Mouse (Mus musculus): ENCODE measurements around the gene Picalm. TPM values are rescaled to one million over a fixed set of nuclear protein-coding genes. Genes with fewer than 3 reads are reported as not detected.

Picalm gene
- polyA plus RNA-seq, 1 experiment from 2014 or later = 40.7 TPM

DNA sequence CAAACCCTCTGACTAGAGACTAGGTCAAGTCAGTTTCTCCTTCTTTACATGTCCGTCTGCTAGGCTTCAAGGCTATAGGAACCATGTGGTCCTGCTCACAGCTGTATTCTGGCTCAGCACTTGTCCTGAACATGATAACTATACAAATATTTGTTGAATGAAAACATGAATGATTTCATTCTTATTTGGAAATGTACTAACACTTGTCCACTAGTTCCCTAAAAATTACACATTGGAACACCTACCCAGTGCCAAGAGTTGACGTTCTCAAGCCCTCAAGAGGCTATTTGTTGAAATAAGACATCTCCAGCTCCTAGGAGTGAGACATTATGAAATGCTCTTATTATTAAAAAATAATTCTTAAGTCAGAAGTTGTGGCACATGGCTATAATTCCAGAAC, 128.7 kb downstream of the Picalm start:
- WGBS = 83% methylated on average over 2 of the region's 2 CpGs
- Histone ChIP-seq H3K9me3 (replicated peaks) (no peaks in the 10 kb centered on the region), H3K4me2 (no peak overlapping the region), H3K27me3 (replicated peaks) (no peaks in the 10 kb centered on the region), H3K27ac (ENCODE audit: poor library complexity, severe bottlenecking) (no peak overlapping the region), H3K4me1 (replicated peaks) (no peaks in the 10 kb centered on the region), H3K4me3 (no peak overlapping the region), H3K9ac (no peak overlapping the region), H3K36me3 (no peaks in the 10 kb centered on the region)
- no peak for ATAC-seq (ENCODE audit: insufficient number of reproducible peaks, low FRiP score)

DNA sequence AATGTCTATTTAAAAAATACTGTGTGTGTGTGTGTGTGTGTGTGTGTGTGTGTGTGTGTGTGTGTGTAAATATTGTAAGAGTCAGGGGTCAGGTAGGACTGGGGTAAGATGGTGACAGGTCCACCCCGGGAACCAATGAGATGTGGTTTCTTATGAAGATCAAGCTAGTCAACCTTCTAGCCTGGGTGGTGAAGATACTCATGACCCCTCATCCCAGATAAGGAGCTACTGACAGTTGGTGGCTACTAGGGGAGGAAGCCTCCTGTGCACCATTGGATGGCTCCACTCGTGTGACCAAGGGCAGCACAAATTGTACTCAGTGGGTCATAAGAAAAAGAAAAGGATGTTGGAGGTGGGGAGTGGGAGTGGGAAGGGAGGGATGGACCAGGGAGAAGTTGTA, 129.9 kb downstream of the Picalm start:
- H3K36me3 ChIP-seq = no peaks in the 10 kb centered on the region
- 83% methylated on average over 2 of the region's 2 CpGs for WGBS
- no peak overlapping the region for H3K9ac ChIP-seq
- ATAC-seq (ENCODE audit: insufficient number of reproducible peaks, low FRiP score) = no peak
- no peak overlapping the region for H3K4me2 ChIP-seq
- no peaks in the 10 kb centered on the region for H3K4me1 ChIP-seq (replicated peaks)
- H3K27me3 ChIP-seq (replicated peaks) = no peaks in the 10 kb centered on the region
- no peak overlapping the region for H3K4me3 ChIP-seq
- H3K9me3 ChIP-seq (replicated peaks) = no peaks in the 10 kb centered on the region
- H3K27ac ChIP-seq (ENCODE audit: poor library complexity, severe bottlenecking) = no peak overlapping the region

DNA sequence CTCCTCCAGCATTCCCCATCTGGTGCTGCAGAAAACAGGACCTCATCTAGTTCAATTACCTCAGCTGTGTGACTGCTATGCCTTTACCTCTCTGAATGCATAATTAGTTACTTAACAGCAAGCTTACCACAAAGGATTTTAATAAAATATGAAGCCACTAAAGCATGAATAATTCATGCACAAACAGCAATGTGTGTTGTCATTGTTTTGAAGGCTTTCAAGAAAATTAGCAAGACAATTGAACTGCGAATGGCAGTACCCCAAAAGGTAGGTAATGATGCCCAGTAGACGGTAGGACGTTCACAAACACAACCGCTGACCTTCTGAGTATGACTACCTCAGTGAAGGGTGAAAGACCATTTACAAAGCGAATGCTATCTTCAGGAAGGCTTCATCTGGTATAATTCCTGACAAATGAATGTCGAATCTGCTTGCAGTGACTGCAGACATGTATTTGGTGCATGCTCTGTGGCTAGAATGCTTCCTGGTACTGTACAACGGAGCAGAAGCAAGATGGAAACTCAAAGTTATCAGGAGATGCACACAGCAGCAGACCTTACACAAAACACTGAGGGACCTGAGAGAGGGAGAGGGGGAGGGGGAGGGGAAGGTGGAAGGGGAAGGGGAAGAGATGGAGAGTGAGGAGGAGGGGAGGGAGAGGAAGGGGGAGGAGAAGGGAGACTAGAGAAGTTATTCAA, 132.0 kb downstream of the Picalm start:
- no peak overlapping the region for H3K27ac ChIP-seq (ENCODE audit: poor library complexity, severe bottlenecking)
- H3K4me3 ChIP-seq = no peak overlapping the region
- H3K4me1 ChIP-seq (replicated peaks) = no peaks in the 10 kb centered on the region; the same call in 1 of the 2 replicates
- 0 out of 2 replicates have a peak overlapping the region, but pooled peaks have one; percentile 7 for H3K4me2 ChIP-seq
- no peaks in the 10 kb centered on the region for H3K9me3 ChIP-seq (replicated peaks)
- H3K27me3 ChIP-seq (replicated peaks) = no peaks in the 10 kb centered on the region
- H3K36me3 ChIP-seq = no peaks in the 10 kb centered on the region
- no peak for ATAC-seq (ENCODE audit: insufficient number of reproducible peaks, low FRiP score)
- 35% methylated on average over 7 of the region's 7 CpGs for WGBS
- no peak overlapping the region for H3K9ac ChIP-seq

Other genes with a start within 250 kb of the Picalm start
- 0.06 TPM in 1 of 2 replicates, not detected in the other for gene Ccdc81, start 226.6 kb upstream of the Picalm start, polyA plus RNA-seq (2016; fragmentation: Nextera tagmentation; extraction: Ambion mirVana)
- gene Hikeshi, start 189.0 kb upstream of the Picalm start, polyA plus RNA-seq (2016; fragmentation: Nextera tagmentation; extraction: Ambion mirVana) = 112 TPM in 2 replicates
- 51.3 and 51.9 TPM in 2 replicates for gene Eed, start 149.2 kb upstream of the Picalm start, polyA plus RNA-seq (2016; fragmentation: Nextera tagmentation; extraction: Ambion mirVana)
- gene Ccdc83, start 135.6 kb downstream of the Picalm start, polyA plus RNA-seq (2016; fragmentation: Nextera tagmentation; extraction: Ambion mirVana) = not detected in 2 replicates
- gene Sytl2, start 172.0 kb downstream of the Picalm start, polyA plus RNA-seq (2016; fragmentation: Nextera tagmentation; extraction: Ambion mirVana) = 7.3 and 8.3 TPM in 2 replicates

Data from heart, embryonic 12.5 days (tissue).